Mouse (Mus musculus): ENCODE measurements at regions not wholly inside any gene's neighbourhood (a gene's known extent, or its start where the extent isn't known, plus 50 kb on each side); places are given as distances from the start of the nearest gene placed in this dataset.

GRCm38 (mm10) chr3:39249224-39249892, 362.6 kb downstream of the Fat4 start:
- TF ChIP-seq POLR2A (IDR thresholded peaks at IDR 0.05; ENCODE audit: low read depth, low read length) (no peak), CTCF (IDR thresholded peaks at IDR 0.05; ENCODE audit: borderline replicate concordance, insufficient read depth, low read length) (no peak)
